Mouse (Mus musculus): Measurements from ENCODE around the gene Pakap. TPM values are rescaled to one million over a fixed set of nuclear protein-coding genes. Genes with fewer than 3 reads are reported as not detected.

The Pakap gene
- polyA plus RNA-seq, 1 experiment from 2014 or later = 30.1 TPM

GRCm38 (mm10) chr4:57687583-57687982 is 119.6 kb downstream of the Pakap start:
- WGBS = 78% methylated on average over 3 of the region's 3 CpGs
- no peak overlapping the region for H3K27ac ChIP-seq (ENCODE audit: low read length)
- H3K4me3 ChIP-seq (ENCODE audit: low read depth, low read length) = no peak overlapping the region
- H3K9ac ChIP-seq (replicated peaks; ENCODE audit: low read depth, low read length) = no peak overlapping the region
- H3K9me3 ChIP-seq (ENCODE audit: control insufficient read depth, low read depth, low read length) = no peaks in the 10 kb centered on the region
- no peak for ATAC-seq (ENCODE audit: insufficient number of reproducible peaks, insufficient read depth, low FRiP score, low read depth)
- H3K4me2 ChIP-seq (replicated peaks; ENCODE audit: low read depth, low read length) = no peak overlapping the region
- no peaks in the 10 kb centered on the region for H3K27me3 ChIP-seq (ENCODE audit: control insufficient read depth, insufficient read depth, low read length)
- no peaks in the 10 kb centered on the region for H3K4me1 ChIP-seq (ENCODE audit: control insufficient read depth, insufficient read depth, low read length)
- H3K36me3 ChIP-seq (ENCODE audit: control insufficient read depth, insufficient read depth, low read length) = no peaks in the 10 kb centered on the region

- Histone ChIP-seq H3K36me3 (ENCODE audit: control insufficient read depth, insufficient read depth, low read length) (no peaks in the 10 kb centered on the region), H3K4me2 (replicated peaks; ENCODE audit: low read depth, low read length) (no peak overlapping the region), H3K9ac (replicated peaks; ENCODE audit: low read depth, low read length) (no peak overlapping the region), H3K9me3 (ENCODE audit: control insufficient read depth, low read depth, low read length) (no peaks in the 10 kb centered on the region), H3K27me3 (ENCODE audit: control insufficient read depth, insufficient read depth, low read length) (no peaks in the 10 kb centered on the region), H3K4me1 (ENCODE audit: control insufficient read depth, insufficient read depth, low read length) (no peaks in the 10 kb centered on the region), H3K27ac (ENCODE audit: low read length) (no peak overlapping the region), H3K4me3 (ENCODE audit: low read depth, low read length) (no peak overlapping the region)
- WGBS = 81% methylated on average over 9 of the region's 9 CpGs
- no peak for ATAC-seq (ENCODE audit: insufficient number of reproducible peaks, insufficient read depth, low FRiP score, low read depth)
Observed at GRCm38 (mm10) chr4:57688131-57688530, 120.2 kb downstream of the Pakap start.

DNA sequence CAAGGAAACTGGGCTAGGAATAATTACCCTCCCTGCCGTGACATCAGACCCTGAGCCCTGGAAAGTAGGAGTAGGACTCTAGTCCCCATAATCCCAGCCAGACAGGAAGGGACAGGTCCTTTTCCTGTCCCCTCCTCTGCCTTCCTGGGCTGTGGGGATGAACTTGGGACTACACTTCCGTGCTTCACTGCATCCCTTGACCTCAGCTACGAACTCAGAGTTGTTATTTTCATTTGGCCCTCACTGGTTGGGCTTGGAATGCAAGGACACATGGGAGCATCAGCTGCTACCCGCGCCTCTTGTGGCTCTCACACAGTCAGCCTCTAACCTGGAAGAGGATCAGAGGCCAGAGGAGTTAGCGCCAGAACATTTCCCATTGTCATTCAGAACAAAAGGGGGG is 122.0 kb downstream of the Pakap start:
- no peaks in the 10 kb centered on the region for H3K9me3 ChIP-seq (ENCODE audit: control insufficient read depth, low read depth, low read length)
- H3K4me3 ChIP-seq (ENCODE audit: low read depth, low read length) = no peak overlapping the region
- no peaks in the 10 kb centered on the region for H3K36me3 ChIP-seq (ENCODE audit: control insufficient read depth, insufficient read depth, low read length)
- ATAC-seq (ENCODE audit: insufficient number of reproducible peaks, insufficient read depth, low FRiP score, low read depth) = no peak
- no peaks in the 10 kb centered on the region for H3K27me3 ChIP-seq (ENCODE audit: control insufficient read depth, insufficient read depth, low read length)
- no peak overlapping the region for H3K27ac ChIP-seq (ENCODE audit: low read length)
- H3K4me2 ChIP-seq (replicated peaks; ENCODE audit: low read depth, low read length) = no peak overlapping the region
- WGBS = 77% methylated on average over 6 of the region's 6 CpGs
- no peaks in the 10 kb centered on the region for H3K4me1 ChIP-seq (ENCODE audit: control insufficient read depth, insufficient read depth, low read length)
- H3K9ac ChIP-seq (replicated peaks; ENCODE audit: low read depth, low read length) = no peak overlapping the region

DNA sequence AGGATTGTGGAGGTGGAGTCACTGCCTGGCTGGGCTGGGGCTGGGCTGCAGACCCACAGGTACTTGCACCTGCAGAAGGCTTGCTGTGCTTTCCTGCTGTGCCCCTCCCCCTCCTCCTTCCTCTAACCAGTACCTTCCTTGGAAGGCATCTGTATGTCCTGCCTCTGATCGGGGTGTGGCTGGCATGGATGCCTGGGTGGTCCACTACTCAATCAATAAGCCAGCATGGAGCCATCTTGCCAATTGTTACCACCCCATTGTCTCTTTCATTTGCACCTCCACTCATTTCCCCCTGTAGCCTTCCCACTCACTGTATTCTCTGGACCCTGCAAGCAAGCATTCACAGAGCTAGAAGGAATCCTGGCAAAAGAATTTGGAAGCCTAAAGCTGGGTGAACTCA is 122.8 kb downstream of the Pakap start:
- H3K27ac ChIP-seq (ENCODE audit: low read length) = no peak overlapping the region
- WGBS = 33% methylated on average over 1 of the region's 1 CpGs
- H3K36me3 ChIP-seq (ENCODE audit: control insufficient read depth, insufficient read depth, low read length) = no peaks in the 10 kb centered on the region
- H3K9ac ChIP-seq (replicated peaks; ENCODE audit: low read depth, low read length) = no peak overlapping the region
- H3K4me2 ChIP-seq (replicated peaks; ENCODE audit: low read depth, low read length) = no peak overlapping the region
- H3K4me3 ChIP-seq (ENCODE audit: low read depth, low read length) = no peak overlapping the region
- H3K4me1 ChIP-seq (ENCODE audit: control insufficient read depth, insufficient read depth, low read length) = no peaks in the 10 kb centered on the region
- no peaks in the 10 kb centered on the region for H3K9me3 ChIP-seq (ENCODE audit: control insufficient read depth, low read depth, low read length)
- H3K27me3 ChIP-seq (ENCODE audit: control insufficient read depth, insufficient read depth, low read length) = no peaks in the 10 kb centered on the region
- no peak for ATAC-seq (ENCODE audit: insufficient number of reproducible peaks, insufficient read depth, low FRiP score, low read depth)

DNA sequence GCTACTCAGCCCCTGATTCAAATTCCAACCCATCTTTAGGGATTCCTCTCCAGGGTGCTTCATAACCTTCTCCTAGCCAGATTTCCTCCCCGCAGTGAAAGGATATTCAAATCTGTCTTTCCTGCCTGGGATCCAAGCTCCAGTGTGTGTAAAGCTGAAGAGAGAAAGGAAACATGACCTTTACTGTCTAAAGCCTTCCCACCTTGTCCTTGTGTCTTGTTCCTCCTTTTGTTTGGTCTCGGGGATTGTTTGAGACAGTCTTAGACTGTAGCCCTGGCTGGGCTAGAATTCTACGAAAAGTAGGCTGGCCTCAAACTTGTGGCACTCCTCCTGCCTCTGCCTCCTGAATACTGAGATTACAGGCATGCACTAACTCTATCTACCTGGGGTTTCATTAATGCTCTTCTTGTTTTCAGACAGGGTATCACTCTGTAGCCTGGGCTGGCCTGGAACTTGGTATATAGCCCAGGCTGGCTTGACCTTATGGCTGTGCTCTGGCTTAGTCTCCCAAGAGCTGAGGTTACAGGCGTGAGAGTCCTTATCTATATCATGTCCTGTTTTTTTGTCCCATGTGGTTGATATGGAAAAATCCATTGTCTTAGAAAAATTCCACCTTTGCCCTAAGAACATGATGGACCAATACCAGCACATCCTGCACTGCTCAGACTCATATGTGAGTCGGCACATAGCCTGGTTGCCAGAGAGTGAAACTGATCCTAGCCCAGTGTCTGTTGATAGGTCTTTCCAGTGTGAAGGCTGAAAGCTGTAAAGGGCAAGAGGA is 126.6 kb downstream of the Pakap start:
- WGBS = 84% methylated on average over 5 of the region's 5 CpGs
- Histone ChIP-seq H3K9ac (replicated peaks; ENCODE audit: low read depth, low read length) (no peak overlapping the region), H3K4me1 (ENCODE audit: control insufficient read depth, insufficient read depth, low read length) (no peaks in the 10 kb centered on the region), H3K4me2 (replicated peaks; ENCODE audit: low read depth, low read length) (no peak overlapping the region), H3K9me3 (ENCODE audit: control insufficient read depth, low read depth, low read length) (no peaks in the 10 kb centered on the region), H3K27me3 (ENCODE audit: control insufficient read depth, insufficient read depth, low read length) (no peaks in the 10 kb centered on the region), H3K27ac (ENCODE audit: low read length) (no peak overlapping the region), H3K4me3 (ENCODE audit: low read depth, low read length) (no peak overlapping the region), H3K36me3 (ENCODE audit: control insufficient read depth, insufficient read depth, low read length) (no peaks in the 10 kb centered on the region)
- no peak for ATAC-seq (ENCODE audit: insufficient number of reproducible peaks, insufficient read depth, low FRiP score, low read depth)

DNA sequence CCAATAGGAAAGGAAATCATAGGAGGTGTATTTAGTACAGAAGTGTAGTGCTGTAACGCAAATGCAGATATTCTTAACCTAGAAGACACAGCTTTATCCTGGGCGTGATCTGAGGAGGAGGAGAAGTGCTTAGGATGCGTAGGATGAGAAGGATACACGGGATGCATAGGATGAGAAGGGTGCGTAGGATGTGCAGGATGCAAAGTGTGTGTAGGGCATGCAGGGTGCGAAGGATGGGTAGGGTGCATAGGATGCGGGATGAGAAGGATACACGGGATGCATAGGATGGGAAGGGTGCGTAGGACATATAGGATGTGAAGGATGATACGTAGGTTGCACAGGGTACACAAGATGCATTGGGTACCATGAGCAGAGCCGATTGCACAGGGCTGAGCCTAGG is 129.0 kb downstream of the Pakap start:
- Histone ChIP-seq H3K4me1 (ENCODE audit: control insufficient read depth, insufficient read depth, low read length) (no peaks in the 10 kb centered on the region), H3K27me3 (ENCODE audit: control insufficient read depth, insufficient read depth, low read length) (no peaks in the 10 kb centered on the region), H3K4me2 (replicated peaks; ENCODE audit: low read depth, low read length) (no peak overlapping the region), H3K9me3 (ENCODE audit: control insufficient read depth, low read depth, low read length) (no peaks in the 10 kb centered on the region), H3K9ac (replicated peaks; ENCODE audit: low read depth, low read length) (no peak overlapping the region), H3K36me3 (ENCODE audit: control insufficient read depth, insufficient read depth, low read length) (no peaks in the 10 kb centered on the region), H3K27ac (ENCODE audit: low read length) (no peak overlapping the region), H3K4me3 (ENCODE audit: low read depth, low read length) (no peak overlapping the region)
- ATAC-seq (ENCODE audit: insufficient number of reproducible peaks, insufficient read depth, low FRiP score, low read depth) = no peak
- WGBS = 96% methylated on average over 11 of the region's 11 CpGs

- Histone ChIP-seq H3K36me3 (ENCODE audit: control insufficient read depth, insufficient read depth, low read length) (no peaks in the 10 kb centered on the region), H3K9ac (replicated peaks; ENCODE audit: low read depth, low read length) (no peak overlapping the region), H3K27ac (ENCODE audit: low read length) (no peak overlapping the region), H3K27me3 (ENCODE audit: control insufficient read depth, insufficient read depth, low read length) (no peaks in the 10 kb centered on the region), H3K9me3 (ENCODE audit: control insufficient read depth, low read depth, low read length) (no peaks in the 10 kb centered on the region), H3K4me3 (ENCODE audit: low read depth, low read length) (no peak overlapping the region), H3K4me1 (ENCODE audit: control insufficient read depth, insufficient read depth, low read length) (no peaks in the 10 kb centered on the region), H3K4me2 (replicated peaks; ENCODE audit: low read depth, low read length) (no peak overlapping the region)
- 79% methylated on average over 12 of the region's 12 CpGs for WGBS
- ATAC-seq (ENCODE audit: insufficient number of reproducible peaks, insufficient read depth, low FRiP score, low read depth) = no peak
Observed at GRCm38 (mm10) chr4:57697918-57698611, 130.1 kb downstream of the Pakap start.

GRCm38 (mm10) chr4:57701576-57701975 is 133.6 kb downstream of the Pakap start:
- ATAC-seq (ENCODE audit: insufficient number of reproducible peaks, insufficient read depth, low FRiP score, low read depth) = no peak
- Histone ChIP-seq H3K36me3 (ENCODE audit: control insufficient read depth, insufficient read depth, low read length) (no peaks in the 10 kb centered on the region), H3K4me1 (ENCODE audit: control insufficient read depth, insufficient read depth, low read length) (no peaks in the 10 kb centered on the region), H3K4me2 (replicated peaks; ENCODE audit: low read depth, low read length) (no peak overlapping the region), H3K9me3 (ENCODE audit: control insufficient read depth, low read depth, low read length) (no peaks in the 10 kb centered on the region), H3K9ac (replicated peaks; ENCODE audit: low read depth, low read length) (no peak overlapping the region), H3K27ac (ENCODE audit: low read length) (no peak overlapping the region), H3K4me3 (ENCODE audit: low read depth, low read length) (no peak overlapping the region), H3K27me3 (ENCODE audit: control insufficient read depth, insufficient read depth, low read length) (no peaks in the 10 kb centered on the region)
- WGBS = 78% methylated on average over 5 of the region's 5 CpGs
